Mouse (Mus musculus) kidney, postnatal 36 days (tissue): Measurements from ENCODE around the gene Mlana.
A peak's percentile ranks its signal among the peaks of the same experiment; 100 is the strongest.

ENCODE experiments used
- DNase-seq, 2 experiments: peaks; one replicate each; pipeline ENCODE4 v3.0.0; 2021 to 2022; ENCODE audit warnings: mixed read lengths in 2 of 2

Mlana gene

DNA sequence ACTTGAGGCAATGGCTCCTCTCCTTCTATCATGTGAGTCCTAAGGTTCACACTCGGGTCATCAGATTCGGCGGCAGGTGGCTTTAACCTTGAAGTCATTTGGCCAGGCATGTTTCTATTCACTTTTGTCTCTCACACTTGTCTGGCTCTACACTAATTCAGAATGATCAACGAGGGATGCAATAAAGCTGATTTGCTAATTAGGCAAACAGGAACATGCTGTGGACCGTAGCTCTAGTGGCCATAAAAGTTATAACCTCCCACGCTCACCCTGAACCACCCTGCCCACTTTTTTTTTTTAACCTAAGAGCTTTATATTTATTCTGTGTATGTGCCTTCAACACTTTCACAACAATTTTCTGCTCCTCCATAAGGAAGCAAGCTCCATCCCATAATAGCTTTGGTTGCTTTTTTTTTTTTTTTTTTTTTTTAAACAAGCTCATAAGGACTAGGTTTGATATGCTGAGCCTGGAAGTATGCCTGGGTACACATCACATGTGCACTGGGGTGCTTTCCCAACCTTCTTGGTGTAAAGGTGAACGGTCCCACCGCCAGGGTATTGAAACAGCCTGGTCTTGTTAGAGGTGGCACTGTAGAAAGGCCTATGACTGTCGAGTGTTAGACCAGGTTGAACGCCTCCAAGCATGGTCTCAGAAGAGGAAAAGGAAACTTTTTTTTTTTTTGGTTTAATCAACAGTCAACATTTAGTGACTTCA is 21.0 kb upstream of the Mlana start:
- DNase-seq: no peak

DNA sequence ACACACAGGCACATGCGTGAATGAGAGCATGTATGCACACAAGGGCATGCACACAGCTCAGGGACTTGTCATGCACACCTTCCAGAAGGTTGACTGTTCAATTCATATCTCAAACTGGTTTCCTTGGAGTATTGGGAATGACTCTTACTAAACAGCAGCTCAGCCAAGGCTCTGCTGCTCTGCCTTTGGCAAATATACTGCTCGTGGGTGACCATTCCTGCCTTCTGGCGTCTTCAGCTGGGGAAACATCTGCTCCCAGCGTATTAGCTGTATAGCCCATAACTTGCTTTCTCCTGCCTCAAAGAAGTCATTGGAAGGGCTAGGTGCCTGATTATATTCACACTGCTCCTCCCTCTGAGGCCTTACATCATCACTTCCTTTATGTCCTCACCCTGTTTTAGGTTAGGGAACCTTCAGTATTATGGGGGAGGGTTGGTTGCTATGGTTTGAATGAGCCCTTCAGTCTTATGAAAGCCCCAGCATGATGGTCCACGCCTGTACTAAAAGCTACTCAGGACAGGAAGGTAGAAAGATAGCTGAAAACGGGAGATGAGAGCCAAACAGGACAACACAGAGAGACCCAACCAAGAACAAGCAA is 19.3 kb upstream of the Mlana start:
- DNase-seq: no peak

DNA sequence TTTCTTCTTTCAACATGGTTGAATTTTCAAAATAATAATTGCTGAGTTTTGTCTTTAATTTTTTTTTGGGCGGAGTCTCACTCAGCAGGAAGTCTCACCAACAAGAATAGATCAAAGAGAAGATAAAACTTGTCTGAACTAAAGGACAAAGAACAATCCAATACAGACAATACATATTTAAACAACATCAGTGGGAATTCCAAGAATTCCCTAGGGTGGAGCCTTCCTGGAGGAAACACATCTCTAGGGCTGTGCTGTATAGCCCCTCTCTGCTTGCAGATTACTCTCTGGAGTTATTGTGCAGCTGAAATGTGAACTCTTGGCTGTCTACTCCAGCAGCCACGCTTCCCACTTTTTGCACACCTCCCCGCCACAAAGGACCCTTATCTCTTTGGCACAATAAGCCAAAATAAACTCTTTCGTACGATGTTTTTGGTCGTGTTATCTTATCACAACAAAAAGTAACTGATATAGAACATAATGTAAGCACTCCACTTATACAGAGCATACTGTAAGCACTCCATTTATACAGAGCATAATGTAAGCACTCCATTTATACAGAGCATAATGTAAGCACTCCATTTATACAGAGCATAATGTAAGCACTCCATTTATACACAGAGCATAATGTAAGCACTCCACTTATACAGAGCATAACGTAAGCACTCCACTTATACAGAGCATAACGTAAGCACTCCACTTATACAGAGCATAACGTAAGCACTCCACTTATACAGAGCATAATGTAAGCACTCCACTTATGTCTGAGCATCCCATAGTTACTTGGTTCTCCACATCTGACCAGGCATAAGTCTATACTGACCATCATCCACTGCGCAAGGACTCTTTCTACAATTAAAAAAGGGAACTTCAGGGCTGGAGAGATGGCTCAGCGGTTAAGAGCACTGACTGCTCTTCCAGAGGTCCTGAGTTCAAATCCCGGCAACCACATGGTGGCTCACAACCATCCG is 17.2 kb upstream of the Mlana start:
- no peak for DNase-seq

DNA sequence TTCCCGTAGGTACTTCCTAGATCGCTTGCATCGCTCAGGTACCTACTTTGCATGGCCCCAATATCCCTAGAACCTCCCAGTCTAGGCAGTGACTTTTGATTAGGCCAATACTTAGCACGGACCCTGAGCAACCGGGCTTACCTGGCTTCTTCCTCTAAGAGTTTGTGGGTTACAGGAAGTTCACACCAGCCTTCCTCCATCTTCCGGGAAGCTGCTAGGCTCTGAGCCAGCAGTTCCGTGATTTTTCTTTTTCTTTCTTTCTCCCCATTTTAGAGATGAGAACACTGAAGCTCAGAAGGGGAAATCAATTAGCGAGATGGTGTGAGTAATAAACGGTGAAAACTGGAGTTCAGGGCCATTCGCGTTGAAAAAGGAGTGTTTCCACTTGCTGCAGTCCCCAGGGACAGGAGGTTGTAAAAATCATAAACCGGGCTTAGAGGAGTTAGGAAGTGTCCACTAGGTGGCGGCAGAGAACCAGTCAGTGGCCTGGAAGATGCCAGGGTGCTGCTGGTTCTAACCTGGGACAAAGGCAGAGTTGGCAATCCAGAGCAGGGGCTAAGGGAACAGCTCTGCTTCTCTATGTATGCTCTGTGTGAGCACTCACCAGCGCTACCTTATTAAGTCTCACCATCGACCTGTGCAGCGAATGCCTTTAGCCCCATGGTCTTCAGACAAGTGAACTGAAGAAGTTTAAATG is 13.6 kb upstream of the Mlana start:
- DNase-seq: peak; percentile 83 to 93

DNA sequence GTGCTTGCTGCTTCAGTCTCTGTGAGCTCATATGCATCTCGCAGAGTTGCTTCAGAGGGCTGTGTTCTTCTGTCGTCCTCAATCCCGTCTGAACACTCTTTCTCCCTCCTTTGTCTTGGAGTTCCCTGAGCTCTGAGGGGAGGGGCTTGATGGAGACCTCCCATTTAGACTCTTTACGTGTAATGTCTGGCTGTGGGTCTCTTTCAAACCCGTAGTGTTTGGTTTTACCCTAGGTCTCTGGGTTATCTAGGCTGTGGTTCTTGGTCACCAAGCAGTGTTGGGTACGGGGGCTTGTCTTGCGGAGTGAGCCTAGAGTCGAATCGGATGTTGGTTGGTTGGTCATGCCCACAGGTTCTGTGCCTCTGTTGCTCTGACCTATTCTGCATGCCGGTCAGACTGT is 2.6 kb upstream of the Mlana start:
- no peak for DNase-seq

DNA sequence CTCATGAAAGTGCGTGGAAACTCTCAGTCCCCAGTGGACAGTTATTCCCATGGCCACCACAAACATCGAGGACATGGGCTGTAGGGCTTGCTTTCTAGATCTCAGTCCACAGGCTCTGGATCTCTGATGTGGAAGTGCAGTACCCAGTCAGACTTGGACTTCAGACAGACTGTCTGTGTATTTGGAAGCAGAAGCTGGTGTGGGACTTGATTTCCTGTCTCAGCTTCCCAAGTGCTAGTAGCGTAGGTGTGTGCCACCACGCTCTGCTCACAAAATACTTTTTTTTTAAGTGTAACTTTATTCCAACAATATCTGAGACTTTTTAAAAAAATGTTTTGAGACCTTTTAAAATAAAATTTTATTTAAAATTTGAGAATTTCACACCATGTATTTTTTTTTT is 1.3 kb upstream of the Mlana start:
- DNase-seq: no peak

DNA sequence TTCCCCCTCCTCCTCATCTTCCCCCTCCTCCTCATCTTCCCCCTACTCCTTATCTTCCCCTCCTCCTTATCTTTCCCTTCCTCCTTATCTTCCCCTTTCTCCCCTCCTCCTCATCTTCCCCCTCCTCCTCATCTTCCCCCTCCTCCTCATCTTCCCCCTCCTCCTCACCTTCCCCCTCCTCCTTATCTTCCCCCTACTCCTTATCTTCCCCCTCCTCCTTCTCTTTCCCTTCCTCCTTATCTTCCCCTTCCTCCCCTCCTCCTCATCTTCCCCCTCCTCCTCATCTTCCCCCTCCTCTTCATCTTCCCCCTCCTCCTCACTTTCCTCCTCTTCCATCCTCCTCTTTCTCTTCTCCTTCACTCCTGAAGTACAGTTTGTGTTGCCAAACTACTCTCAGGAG is 784 bp upstream of the Mlana start:
- no peak for DNase-seq

DNA sequence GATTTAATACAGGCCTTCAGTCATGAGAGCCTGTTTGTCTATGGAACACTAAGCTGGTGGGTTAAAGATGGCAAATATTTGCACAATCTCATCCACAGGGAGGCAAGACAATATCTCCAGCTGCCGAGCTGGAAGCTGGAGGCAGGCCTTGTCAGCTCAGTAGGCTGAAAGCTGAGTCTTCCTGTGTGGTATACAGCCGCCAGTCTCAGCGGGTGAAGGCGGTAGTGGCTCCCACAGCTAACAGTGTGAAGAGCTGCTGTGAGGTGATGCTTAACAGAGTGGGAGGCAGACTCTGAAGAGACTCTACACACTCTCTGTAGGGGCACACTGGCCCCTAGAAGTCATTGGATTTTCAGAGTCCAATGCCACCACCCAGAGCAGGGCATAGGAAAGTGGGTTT is 4.1 kb downstream of the Mlana start:
- no peak for DNase-seq

DNA sequence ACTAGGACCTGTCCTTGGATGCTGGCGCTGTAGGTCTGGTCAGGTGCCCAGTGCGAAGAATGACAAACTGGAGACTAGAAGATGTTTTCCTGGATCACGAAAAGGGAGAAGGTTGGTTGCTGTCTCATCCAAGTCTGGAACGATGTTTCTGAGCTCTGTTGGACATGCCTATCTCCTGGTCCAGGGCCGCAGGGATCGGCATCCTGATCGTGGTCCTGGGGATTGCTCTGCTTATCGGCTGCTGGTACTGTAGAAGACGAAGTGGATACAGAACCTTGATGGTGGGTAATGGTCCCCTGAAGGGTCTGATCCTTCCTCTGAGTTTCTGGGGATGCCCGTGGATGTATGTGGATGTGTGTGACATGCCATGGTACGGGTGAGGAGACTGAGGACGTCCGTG is 6.8 kb downstream of the Mlana start:
- no peak for DNase-seq

DNA sequence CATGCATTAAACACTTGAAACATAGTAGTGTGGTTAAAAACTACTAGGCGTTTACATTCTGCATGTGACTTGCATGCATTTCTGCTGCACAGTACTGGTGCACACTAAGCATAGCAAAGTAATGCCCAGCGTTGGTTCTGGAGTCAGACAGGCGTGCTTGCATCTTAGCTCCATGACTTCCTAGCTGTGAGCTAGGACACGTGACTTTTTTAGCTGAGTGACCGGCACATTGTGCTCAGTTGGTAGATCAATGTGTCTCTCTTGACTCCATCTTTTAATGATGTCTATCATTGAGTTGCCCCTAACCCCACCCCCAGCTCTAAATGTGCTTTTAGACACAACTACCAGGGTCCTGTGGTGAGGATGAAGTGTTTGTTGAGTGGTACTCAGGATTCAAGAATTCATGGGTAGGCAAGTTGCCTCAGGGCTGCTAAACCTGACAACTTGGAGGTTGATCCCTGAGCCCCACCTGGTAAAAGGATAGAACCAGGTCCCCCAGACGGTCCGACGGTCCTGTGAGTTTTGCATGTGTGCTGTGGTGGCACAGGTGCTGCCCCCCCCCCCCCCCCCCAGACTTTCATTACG is 9.8 kb downstream of the Mlana start:
- no peak for DNase-seq

DNA sequence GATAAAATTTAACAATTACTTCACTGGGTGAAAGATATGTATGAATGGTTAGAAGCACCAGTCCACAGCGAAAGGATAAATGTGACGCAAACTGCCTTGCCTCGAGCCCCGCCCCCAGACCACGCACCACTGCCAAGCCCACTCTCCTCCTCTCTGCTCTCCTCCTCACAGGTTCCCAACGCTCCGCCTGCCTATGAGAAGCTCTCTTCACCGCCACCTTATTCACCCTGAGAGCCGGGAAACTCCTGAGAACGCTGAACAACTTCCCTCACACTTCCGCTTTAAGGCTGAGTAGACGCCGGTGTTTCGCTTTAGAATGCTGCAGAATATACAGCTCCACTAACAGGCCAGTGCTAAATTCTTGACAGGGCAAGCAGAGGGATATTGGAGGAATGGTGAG is 10.4 kb downstream of the Mlana start:
- peak in 1 of 2 experiments; percentile 19 for DNase-seq

DNA sequence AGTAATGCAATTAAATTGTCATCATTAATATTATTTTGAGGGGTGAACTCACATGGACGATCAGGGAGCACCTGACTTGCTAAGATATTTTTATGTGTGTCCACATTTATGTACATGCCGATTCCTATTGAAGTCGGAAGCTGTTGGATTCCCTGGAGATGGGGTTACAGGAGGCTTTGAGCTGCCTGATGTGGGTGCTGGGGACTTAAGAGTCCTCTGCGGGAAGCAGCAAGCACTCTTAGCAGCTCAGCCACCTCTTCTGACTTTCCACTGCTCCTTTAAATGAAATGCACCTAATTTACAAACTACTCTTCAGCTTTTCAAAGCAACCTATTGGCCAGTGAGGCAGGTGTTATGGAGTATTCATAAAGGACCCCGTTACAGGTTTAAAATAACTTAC is 10.8 kb downstream of the Mlana start:
- no peak for DNase-seq

DNA sequence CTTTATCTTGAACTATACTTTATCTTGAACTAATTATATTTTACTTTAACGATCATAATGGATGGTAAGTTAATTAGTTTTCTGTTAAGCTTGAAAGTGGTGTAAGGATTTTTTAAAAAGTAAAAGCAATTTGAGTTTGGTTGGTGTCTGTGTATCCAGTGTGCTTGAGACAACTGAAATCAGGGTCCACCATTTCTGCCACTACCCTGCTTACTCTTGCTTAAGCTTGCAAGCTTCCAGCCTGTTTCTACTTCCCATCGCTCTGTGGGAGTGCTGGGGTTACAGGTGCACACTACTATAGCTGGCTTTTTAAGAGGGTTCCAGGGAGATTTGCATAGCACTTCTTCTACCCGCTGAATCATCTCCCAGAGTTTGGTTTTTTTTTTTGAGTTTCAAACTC is 11.8 kb downstream of the Mlana start:
- DNase-seq: no peak

DNA sequence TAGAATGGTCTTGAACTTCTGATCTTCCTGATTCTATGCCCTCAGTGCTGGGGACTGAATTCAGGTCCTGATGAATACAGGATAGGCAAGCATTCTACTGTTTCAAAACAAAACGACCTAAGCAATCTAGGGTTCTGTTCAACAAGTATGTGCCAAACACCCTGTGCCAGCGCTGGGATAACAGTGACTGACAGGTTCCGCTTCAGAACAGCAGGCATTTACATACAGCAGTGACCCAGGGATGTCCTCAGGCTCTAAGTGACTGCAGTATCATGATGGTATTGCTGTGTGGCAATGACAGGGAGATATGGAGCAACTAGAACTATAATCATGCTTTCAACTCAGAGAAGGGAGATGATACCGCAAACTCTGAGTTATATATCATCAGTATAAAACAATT is 15.8 kb downstream of the Mlana start:
- DNase-seq: no peak

DNA sequence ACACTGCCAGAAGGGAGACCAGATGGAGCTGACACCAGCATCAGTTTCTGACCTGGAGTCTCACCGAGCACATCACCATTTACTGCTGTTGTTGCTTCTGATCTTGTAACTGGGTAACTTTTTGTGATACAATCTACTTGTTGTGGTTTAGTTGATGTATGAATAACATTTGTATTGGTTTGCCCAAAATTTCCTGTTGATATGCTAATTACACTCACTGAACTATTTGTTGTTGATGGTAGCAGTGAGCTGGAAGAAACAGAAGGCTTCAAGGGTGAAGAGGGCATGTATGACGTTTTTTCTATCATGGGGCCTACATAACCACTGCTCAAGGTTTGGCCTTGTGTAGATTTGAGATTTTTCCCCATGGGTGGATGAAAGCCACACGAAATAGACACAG is 20.2 kb downstream of the Mlana start:
- DNase-seq: no peak

DNA sequence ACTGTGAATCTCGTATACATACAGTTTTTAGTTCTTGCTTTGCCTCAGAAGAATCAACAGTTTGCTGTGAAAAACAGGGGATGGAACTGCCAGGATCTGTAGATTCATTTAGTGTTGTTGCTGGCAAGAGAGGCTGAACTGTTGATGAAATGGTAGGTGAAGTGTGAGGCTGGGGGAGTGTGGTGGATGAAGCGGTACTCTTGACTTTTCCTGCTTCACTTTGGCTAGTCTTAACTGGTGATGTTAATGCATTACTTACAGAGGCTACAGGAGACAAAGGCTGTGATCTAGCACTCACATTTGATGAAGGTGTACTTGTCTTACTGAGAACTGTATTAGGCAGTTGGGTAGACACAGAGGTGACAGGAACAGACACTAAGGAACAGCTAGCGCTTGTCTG is 20.9 kb downstream of the Mlana start:
- no peak for DNase-seq

DNA sequence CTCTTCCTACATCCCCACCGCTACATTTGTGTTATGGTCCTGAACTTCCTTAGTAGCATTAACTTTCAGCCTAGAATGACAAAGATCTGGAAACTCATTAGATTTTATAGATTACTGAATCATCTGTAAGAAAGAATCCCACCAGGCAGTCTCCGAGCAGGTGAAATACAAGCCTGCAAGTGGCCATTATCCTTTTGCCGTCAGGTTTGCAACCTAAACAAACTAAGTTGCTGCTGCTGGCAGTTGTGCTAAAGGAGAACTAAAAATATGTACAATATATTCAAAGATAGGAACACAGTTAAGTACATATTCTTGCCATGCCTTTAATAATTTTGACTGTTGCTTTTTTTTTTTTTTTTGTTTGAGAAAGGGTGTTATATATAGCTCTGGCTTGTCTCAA is 37.8 kb downstream of the Mlana start:
- DNase-seq: no peak

DNA sequence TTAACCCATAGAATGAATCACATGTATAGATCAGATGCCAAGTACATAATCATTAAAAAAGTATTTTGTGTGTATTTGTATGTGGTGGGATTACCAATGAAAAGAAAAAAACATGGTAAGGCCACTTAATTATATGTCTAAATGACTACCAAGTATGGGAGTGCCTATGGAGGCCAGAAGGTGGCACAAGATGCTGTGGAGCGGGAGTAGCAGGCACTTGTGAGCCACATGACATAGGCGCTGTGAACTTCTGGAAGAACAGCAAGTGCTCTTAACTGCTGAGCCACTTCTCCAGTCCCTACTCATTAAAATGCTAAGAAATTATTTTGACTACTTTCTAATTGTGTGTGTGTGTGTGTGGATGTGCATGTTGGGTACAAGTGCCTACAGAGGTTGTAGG is 42.0 kb downstream of the Mlana start:
- DNase-seq: peak; percentile 20 to 36

DNA sequence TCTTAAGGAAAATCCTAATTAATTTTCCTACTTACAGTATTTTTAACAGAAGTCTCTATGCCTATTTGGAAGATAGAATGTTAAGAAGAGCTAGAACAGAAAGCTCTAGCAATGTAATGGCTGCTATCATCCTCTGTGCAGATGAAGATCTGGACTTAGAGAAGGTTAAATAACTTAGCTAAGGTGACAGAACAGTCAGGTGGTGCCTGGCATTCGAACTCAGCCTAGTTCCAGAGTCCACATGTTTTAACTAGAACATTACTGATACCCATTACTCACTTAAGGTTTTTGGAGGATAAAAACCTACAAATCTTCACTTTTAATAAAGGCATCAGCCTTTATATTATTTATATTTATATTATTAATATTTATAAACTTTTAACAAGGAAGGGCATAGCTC is 43.0 kb downstream of the Mlana start:
- DNase-seq: peak; percentile 36 to 63

DNA sequence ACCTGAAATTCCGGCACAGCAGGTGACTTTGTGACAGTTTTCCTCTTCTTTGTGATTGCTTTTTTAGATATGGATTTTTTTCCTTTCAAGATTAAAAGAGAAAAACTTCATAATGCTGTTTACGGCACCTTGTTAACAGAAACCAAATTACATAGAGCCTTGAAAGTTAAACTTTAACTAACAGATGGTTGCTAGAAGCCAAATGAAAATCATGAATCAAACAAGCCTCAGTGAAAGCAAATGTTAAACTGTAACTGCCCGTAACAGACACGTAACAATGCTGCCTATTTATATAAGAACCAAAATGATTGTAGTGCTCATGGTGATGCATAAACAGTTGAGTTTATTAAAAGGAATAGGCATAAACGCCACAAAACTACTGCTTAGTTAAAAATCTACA is 45.9 kb downstream of the Mlana start:
- DNase-seq: peak in 1 of 2 experiments; percentile 54

DNA sequence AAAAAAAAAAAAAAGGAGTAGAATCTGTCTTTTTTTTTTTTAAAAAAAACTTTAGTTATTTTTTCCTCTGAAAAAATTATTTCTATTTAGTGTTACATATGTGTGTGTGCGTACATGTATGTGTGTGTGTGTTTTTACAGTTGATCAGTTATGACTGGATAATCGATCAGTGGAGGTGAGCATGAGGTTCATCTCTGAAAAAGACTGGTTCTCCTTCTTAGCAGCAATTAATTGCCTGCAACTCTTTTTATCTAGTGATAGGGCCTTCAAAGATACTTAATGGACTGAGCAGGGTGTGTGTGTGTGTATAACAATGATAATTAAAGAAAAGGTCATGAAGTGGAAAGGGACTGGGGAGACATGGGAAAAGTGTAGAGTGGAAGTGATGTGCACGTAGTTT is 53.4 kb downstream of the Mlana start:
- no peak for DNase-seq

DNA sequence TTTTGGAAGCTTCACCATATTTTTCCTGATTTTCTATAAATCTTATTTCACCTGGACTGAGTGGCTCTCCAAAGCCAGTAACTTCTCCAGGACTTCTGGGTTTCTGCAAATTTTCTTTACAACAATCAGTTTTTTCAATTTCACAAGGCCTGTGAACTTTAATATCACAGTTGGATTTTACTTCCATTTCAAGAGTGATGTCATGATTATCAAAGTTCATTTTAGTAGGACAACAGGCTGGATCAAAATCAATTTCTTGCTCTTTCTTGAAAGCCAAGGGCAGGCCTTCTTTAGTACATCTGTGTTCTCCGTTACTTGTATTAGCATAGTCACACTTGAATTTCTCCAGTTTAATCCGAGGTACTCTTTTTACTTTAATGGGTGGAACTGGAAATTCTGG is 56.3 kb downstream of the Mlana start:
- no peak for DNase-seq
